8 mouse cellular contexts compared by ENCODE assay signal in genomic region chr9:45838434-45839138, GRCm38 (mm10). TPM values are rescaled to one million over a fixed set of nuclear protein-coding genes. Genes with fewer than 3 reads are reported as not detected.
DNase-seq lines count a peak whose midpoint lies in the region; ATAC-seq and TF ChIP-seq lines count a peak whose summit lies in the region.

Gene Bace1 (plus strand): TSS chr9:45838580.

- H3K36me3 ChIP-seq in heart, embryonic 11.5 days (ENCODE audit: control insufficient read depth, insufficient read depth, low read length): no peaks in the 10 kb centered on the region
- no peaks in the 10 kb centered on the region for H3K36me3 ChIP-seq in kidney, postnatal 0 days (ENCODE audit: insufficient read depth, low read length)
- H3K36me3 ChIP-seq in limb, embryonic 15.5 days: no peaks in the 10 kb centered on the region
- H3K36me3 ChIP-seq in midbrain, embryonic 16.5 days (ENCODE audit: control insufficient read depth, insufficient read depth, low read length): no peaks in the 10 kb centered on the region
- no peaks in the 10 kb centered on the region for H3K36me3 ChIP-seq in testis, adult 2 months (ENCODE audit: control insufficient read depth, insufficient read depth, low read length)

- no peak; the same call in 1 of the 2 replicates for TF ChIP-seq POLR2A in testis, adult 2 months (IDR thresholded peaks at IDR 0.05; ENCODE audit: control insufficient read depth, low read depth, low read length)

- 0 out of 2 replicates have a peak within 1 kb of the TSS, but pooled peaks have one; percentile 41 for H3K27ac ChIP-seq in heart, embryonic 11.5 days (ENCODE audit: low read depth, low read length)
- peak within 1 kb of the TSS; percentile 68 for H3K27ac ChIP-seq in kidney, postnatal 0 days
- peak within 1 kb of the TSS; percentile 76 for H3K27ac ChIP-seq in limb, embryonic 15.5 days
- peak within 1 kb of the TSS; percentile 81 for H3K27ac ChIP-seq in midbrain, embryonic 16.5 days (ENCODE audit: low read length)
- H3K27ac ChIP-seq in testis, adult 2 months (ENCODE audit: control insufficient read depth, insufficient read depth, low read depth, low read length): no peak within 1 kb of the TSS

- peak within 1 kb of the TSS; percentile 88 for H3K4me2 ChIP-seq in heart, embryonic 11.5 days
- H3K4me2 ChIP-seq in kidney, postnatal 0 days (ENCODE audit: low read length): peak within 1 kb of the TSS; percentile 99
- H3K4me2 ChIP-seq in limb, embryonic 15.5 days: peak within 1 kb of the TSS; percentile 91
- peak within 1 kb of the TSS; percentile 91 for H3K4me2 ChIP-seq in midbrain, embryonic 16.5 days (ENCODE audit: low read length)

- peak; percentile 54 for TF ChIP-seq CTCF in kidney, postnatal 0 days (IDR thresholded peaks at IDR 0.05; ENCODE audit: low read depth)
- TF ChIP-seq CTCF in testis, adult 2 months (IDR thresholded peaks at IDR 0.05; ENCODE audit: control insufficient read depth, insufficient read depth, insufficient replicate concordance, low read depth, low read length): no peak

- no peaks in the 10 kb centered on the region for H3K9me3 ChIP-seq in heart, embryonic 11.5 days (replicated peaks; ENCODE audit: control insufficient read depth, low read length)
- no peaks in the 10 kb centered on the region for H3K9me3 ChIP-seq in kidney, postnatal 0 days (replicated peaks; ENCODE audit: low read length)
- no peaks in the 10 kb centered on the region for H3K9me3 ChIP-seq in limb, embryonic 15.5 days
- H3K9me3 ChIP-seq in midbrain, embryonic 16.5 days (replicated peaks; ENCODE audit: control insufficient read depth, low read length, poor library complexity, severe bottlenecking): no peaks in the 10 kb centered on the region

- H3K27me3 ChIP-seq in heart, embryonic 11.5 days (ENCODE audit: control insufficient read depth, insufficient read depth, low read length): no peaks in the 10 kb centered on the region
- H3K27me3 ChIP-seq in kidney, postnatal 0 days (ENCODE audit: insufficient read depth, low read length): no peaks in the 10 kb centered on the region
- no peaks in the 10 kb centered on the region for H3K27me3 ChIP-seq in limb, embryonic 15.5 days
- no peaks in the 10 kb centered on the region for H3K27me3 ChIP-seq in midbrain, embryonic 16.5 days (ENCODE audit: control insufficient read depth, insufficient read depth, low read depth, low read length)
- no peaks in the 10 kb centered on the region; the same call in 1 of the 2 replicates for H3K27me3 ChIP-seq in testis, adult 2 months (ENCODE audit: control insufficient read depth, insufficient read depth, low read length)

- peak within 1 kb of the TSS; percentile 89 for H3K4me3 ChIP-seq in heart, embryonic 11.5 days (ENCODE audit: low read depth, low read length)
- peak within 1 kb of the TSS; percentile 86 for H3K4me3 ChIP-seq in kidney, postnatal 0 days (replicated peaks; ENCODE audit: low read depth, low read length)
- H3K4me3 ChIP-seq in limb, embryonic 15.5 days: peak within 1 kb of the TSS; percentile 81
- H3K4me3 ChIP-seq in midbrain, embryonic 16.5 days (ENCODE audit: low read depth, low read length): peak within 1 kb of the TSS; percentile 79
- peak within 1 kb of the TSS; percentile 70 for H3K4me3 ChIP-seq in testis, adult 2 months (ENCODE audit: control insufficient read depth, low read depth, low read length)

- peak within 1 kb of the TSS; percentile 84 for H3K9ac ChIP-seq in heart, embryonic 11.5 days (ENCODE audit: low read depth, low read length)
- H3K9ac ChIP-seq in kidney, postnatal 0 days (ENCODE audit: low read depth, low read length): peak within 1 kb of the TSS; percentile 81
- peak within 1 kb of the TSS; percentile 75 for H3K9ac ChIP-seq in limb, embryonic 15.5 days
- peak within 1 kb of the TSS; percentile 94 for H3K9ac ChIP-seq in midbrain, embryonic 16.5 days (ENCODE audit: low read depth, low read length)

- peak; percentile 33 for DNase-seq in thymus, postnatal 0 days (ENCODE audit: low spot score)
- DNase-seq in thymus, adult 18-20 months: no peak
- peak; percentile 46 for DNase-seq in fibroblast of lung, adult 2 months (ENCODE audit: low read depth)
- DNase-seq in kidney, postnatal 0 days (ENCODE audit: low spot score): peak; percentile 97

- ATAC-seq in heart, embryonic 11.5 days (replicated peaks; ENCODE audit: insufficient number of reproducible peaks, low FRiP score, low TSS enrichment): peak; percentile 73
- ATAC-seq in kidney, postnatal 0 days (replicated peaks; ENCODE audit: low FRiP score, low read depth): peak; percentile 55
- ATAC-seq in limb, embryonic 15.5 days (ENCODE audit: insufficient number of reproducible peaks, low FRiP score, low TSS enrichment, low read depth): peak; percentile 83
- peak; percentile 92 for ATAC-seq in midbrain, embryonic 16.5 days

- H3K4me1 ChIP-seq in heart, embryonic 11.5 days (ENCODE audit: control insufficient read depth, insufficient read depth, low read length): peaks cover 19% of the 10 kb centered on the region
- H3K4me1 ChIP-seq in kidney, postnatal 0 days (replicated peaks; ENCODE audit: insufficient read depth, low read length): peaks cover 14% of the 10 kb centered on the region; the same call in 1 of the 2 replicates
- H3K4me1 ChIP-seq in limb, embryonic 15.5 days: peaks cover 28% of the 10 kb centered on the region
- H3K4me1 ChIP-seq in midbrain, embryonic 16.5 days (ENCODE audit: control insufficient read depth, insufficient read depth, low read length): peaks cover 37% of the 10 kb centered on the region
- peaks cover 12% of the 10 kb centered on the region for H3K4me1 ChIP-seq in testis, adult 2 months (ENCODE audit: control insufficient read depth, insufficient read depth, low read length)

- WGBS in heart, embryonic 11.5 days (ENCODE audit: insufficient replicate concordance): under 1% methylated on average over 40 of the region's 40 CpGs
- under 1% methylated on average over 40 of the region's 40 CpGs for WGBS in kidney, postnatal 0 days
- 0% methylated on average over 40 of the region's 40 CpGs for WGBS in limb, embryonic 15.5 days
- under 1% methylated on average over 39 of the region's 40 CpGs for WGBS in midbrain, embryonic 16.5 days

RNA-seq across cellular contexts. Expression of gene Bace1, which starts in this region (rescaled TPM):
- 8.0 and 10.3 TPM in 2 replicates for polyA plus RNA-seq in thymus, postnatal 0 days (2015; fragmentation: Nextera tagmentation; extraction: Ambion mirVana)
- 17.5 and 19.5 TPM in 2 replicates for polyA plus RNA-seq in heart, embryonic 11.5 days (2014; fragmentation: Nextera tagmentation; extraction: Ambion mirVana)
- 26.5 and 29.1 TPM in 2 replicates for polyA plus RNA-seq in kidney, postnatal 0 days (2015; fragmentation: Nextera tagmentation; extraction: Ambion mirVana)
- 37.2 and 41.8 TPM in 2 replicates for polyA plus RNA-seq in limb, embryonic 15.5 days (2015; fragmentation: Nextera tagmentation; extraction: Ambion mirVana)
- polyA plus RNA-seq in midbrain, embryonic 16.5 days (2015; fragmentation: Nextera tagmentation; extraction: Ambion mirVana): 48.1 and 51.3 TPM in 2 replicates
- polyA plus RNA-seq in testis, adult 2 months (2012; rRNA removed): 0.75 and 1.8 TPM in 2 replicates

Comparison
In these comparisons a context has a peak if more than half of its experiments do, and no peak if none do; other contexts are left out.
1. DNase-seq: peak in thymus, postnatal 0 days (single experiment), fibroblast of lung, adult 2 months (single experiment) and kidney, postnatal 0 days (single experiment); none in thymus, adult 18-20 months (0 of 2).
2. Peak in every context shown above with its lines, with median percentiles within 50 percentile points of each other: ATAC-seq, H3K4me2 ChIP-seq, H3K4me3 ChIP-seq and H3K9ac ChIP-seq.